Mouse (Mus musculus): ENCODE data around the gene Ctbp2. TPM values are rescaled to one million over a fixed set of nuclear protein-coding genes. Genes with fewer than 3 reads are reported as not detected.

The Ctbp2 gene
- 77.7 and 79.8 TPM in 2 replicates for polyA plus RNA-seq (2012; rRNA removed)
- 59.2 and 67.8 TPM in 2 replicates for polyA plus RNA-seq (2014; fragmentation: Nextera tagmentation; extraction: Ambion mirVana)

GRCm38 (mm10) chr7:133123999-133124700, at the start of gene Ctbp2:
Ctbp2 (minus strand) TSS chr7:133124354.
- WGBS: under 1% methylated on average over 54 of the region's 59 CpGs
- TF ChIP-seq POLR2A (IDR thresholded peaks at IDR 0.05; ENCODE audit: borderline replicate concordance, extremely low read depth, insufficient read depth, insufficient read length): no peak
- Histone ChIP-seq H3K27ac (replicated peaks; ENCODE audit: low read depth, low read length) (peak within 1 kb of the TSS; percentile 94), H3K9ac (ENCODE audit: low read depth, low read length, severe bottlenecking) (peak within 1 kb of the TSS; percentile 90), H3K36me3 (ENCODE audit: control insufficient read depth, insufficient read depth, low read length) (no peaks in the 10 kb centered on the region), H3K4me3 (replicated peaks; ENCODE audit: low read length) (peak within 1 kb of the TSS; percentile 84), H3K27me3 (ENCODE audit: control insufficient read depth, insufficient read depth, low read length) (0 out of 2 replicates have a peak, but pooled peaks cover 7% of the 10 kb centered on the region), H3K9me3 (ENCODE audit: control insufficient read depth, low read length) (no peaks in the 10 kb centered on the region), H3K4me1 (ENCODE audit: control insufficient read depth, insufficient read depth, low read length) (peaks cover 15% of the 10 kb centered on the region), H3K4me2 (replicated peaks; ENCODE audit: low read depth, low read length, severe bottlenecking) (peak within 1 kb of the TSS; percentile 96)
- ATAC-seq (ENCODE audit: low FRiP score, low read depth): peak; percentile 78
- DNase-seq (ENCODE audit: low spot score): peak; percentile 73

- H3K27ac ChIP-seq (replicated peaks; ENCODE audit: low read depth, low read length): no peak overlapping the region
- DNase-seq (ENCODE audit: low spot score) (peak; percentile 22), ATAC-seq (ENCODE audit: low FRiP score, low read depth) (no peak)
Observed at GRCm38 (mm10) chr7:133171403-133172032, 47.4 kb upstream of the Ctbp2 start.

GRCm38 (mm10) chr7:133168928-133169327, 44.8 kb upstream of the Ctbp2 start:
- H3K36me3 ChIP-seq (ENCODE audit: control insufficient read depth, insufficient read depth, low read length): no peaks in the 10 kb centered on the region
- no peak overlapping the region for H3K4me3 ChIP-seq (replicated peaks; ENCODE audit: low read length)
- no peak overlapping the region for H3K27ac ChIP-seq (replicated peaks; ENCODE audit: low read depth, low read length)
- no peak for TF ChIP-seq POLR2A (IDR thresholded peaks at IDR 0.05; ENCODE audit: borderline replicate concordance, extremely low read depth, insufficient read depth, insufficient read length)
- H3K27me3 ChIP-seq (ENCODE audit: control insufficient read depth, insufficient read depth, low read length): no peaks in the 10 kb centered on the region
- H3K4me2 ChIP-seq (replicated peaks; ENCODE audit: low read depth, low read length, severe bottlenecking): no peak overlapping the region
- no peak overlapping the region for H3K9ac ChIP-seq (ENCODE audit: low read depth, low read length, severe bottlenecking)
- WGBS: 69% methylated on average over 3 of the region's 3 CpGs
- DNase-seq (ENCODE audit: low spot score): no peak
- no peak for ATAC-seq (ENCODE audit: low FRiP score, low read depth)
- no peaks in the 10 kb centered on the region for H3K4me1 ChIP-seq (ENCODE audit: control insufficient read depth, insufficient read depth, low read length)
- H3K9me3 ChIP-seq (ENCODE audit: control insufficient read depth, low read length): no peaks in the 10 kb centered on the region

More at GRCm38 (mm10) chr7:133171403-133172032, 47.4 kb upstream of the Ctbp2 start:
- no peaks in the 10 kb centered on the region for H3K36me3 ChIP-seq (ENCODE audit: control insufficient read depth, insufficient read depth, low read length)
- H3K4me1 ChIP-seq (ENCODE audit: control insufficient read depth, insufficient read depth, low read length): peaks cover 2% of the 10 kb centered on the region; the same call in 1 of the 2 replicates
- H3K4me2 ChIP-seq (replicated peaks; ENCODE audit: low read depth, low read length, severe bottlenecking): no peak overlapping the region
- H3K9ac ChIP-seq (ENCODE audit: low read depth, low read length, severe bottlenecking): no peak overlapping the region
- H3K27me3 ChIP-seq (ENCODE audit: control insufficient read depth, insufficient read depth, low read length): no peaks in the 10 kb centered on the region; the same call in 1 of the 2 replicates
- no peaks in the 10 kb centered on the region for H3K9me3 ChIP-seq (ENCODE audit: control insufficient read depth, low read length)
- 65% methylated on average over 4 of the region's 4 CpGs for WGBS
- no peak overlapping the region for H3K4me3 ChIP-seq (replicated peaks; ENCODE audit: low read length)
- TF ChIP-seq POLR2A (IDR thresholded peaks at IDR 0.05; ENCODE audit: borderline replicate concordance, extremely low read depth, insufficient read depth, insufficient read length): no peak

GRCm38 (mm10) chr7:133167903-133168302, 43.7 kb upstream of the Ctbp2 start:
- H3K9me3 ChIP-seq (ENCODE audit: control insufficient read depth, low read length): no peaks in the 10 kb centered on the region
- no peak overlapping the region for H3K27ac ChIP-seq (replicated peaks; ENCODE audit: low read depth, low read length)
- H3K4me3 ChIP-seq (replicated peaks; ENCODE audit: low read length): no peak overlapping the region
- no peak for TF ChIP-seq POLR2A (IDR thresholded peaks at IDR 0.05; ENCODE audit: borderline replicate concordance, extremely low read depth, insufficient read depth, insufficient read length)
- no peaks in the 10 kb centered on the region for H3K27me3 ChIP-seq (ENCODE audit: control insufficient read depth, insufficient read depth, low read length)
- DNase-seq (ENCODE audit: low spot score) (no peak), ATAC-seq (ENCODE audit: low FRiP score, low read depth) (no peak)
- no peaks in the 10 kb centered on the region for H3K4me1 ChIP-seq (ENCODE audit: control insufficient read depth, insufficient read depth, low read length)
- no peaks in the 10 kb centered on the region for H3K36me3 ChIP-seq (ENCODE audit: control insufficient read depth, insufficient read depth, low read length)
- 95% methylated on average over 2 of the region's 2 CpGs for WGBS
- no peak overlapping the region for H3K9ac ChIP-seq (ENCODE audit: low read depth, low read length, severe bottlenecking)
- no peak overlapping the region for H3K4me2 ChIP-seq (replicated peaks; ENCODE audit: low read depth, low read length, severe bottlenecking)

- Histone ChIP-seq H3K9ac (ENCODE audit: low read depth, low read length, severe bottlenecking) (no peak overlapping the region), H3K4me3 (replicated peaks; ENCODE audit: low read length) (no peak overlapping the region), H3K27ac (replicated peaks; ENCODE audit: low read depth, low read length) (no peak overlapping the region), H3K36me3 (ENCODE audit: control insufficient read depth, insufficient read depth, low read length) (no peaks in the 10 kb centered on the region), H3K9me3 (ENCODE audit: control insufficient read depth, low read length) (no peaks in the 10 kb centered on the region), H3K4me2 (replicated peaks; ENCODE audit: low read depth, low read length, severe bottlenecking) (no peak overlapping the region), H3K27me3 (ENCODE audit: control insufficient read depth, insufficient read depth, low read length) (no peaks in the 10 kb centered on the region), H3K4me1 (ENCODE audit: control insufficient read depth, insufficient read depth, low read length) (0 out of 2 replicates have a peak, but pooled peaks cover 6% of the 10 kb centered on the region)
- TF ChIP-seq POLR2A (IDR thresholded peaks at IDR 0.05; ENCODE audit: borderline replicate concordance, extremely low read depth, insufficient read depth, insufficient read length): no peak
- 50% methylated on average over 2 of the region's 2 CpGs for WGBS
- ATAC-seq (ENCODE audit: low FRiP score, low read depth) (no peak), DNase-seq (ENCODE audit: low spot score) (no peak)
Observed at GRCm38 (mm10) chr7:133164770-133165169, 40.6 kb upstream of the Ctbp2 start.

Measured in limb, embryonic 14.5 days (tissue).